Mouse (Mus musculus): ENCODE data around the gene Ssu2.

DNA sequence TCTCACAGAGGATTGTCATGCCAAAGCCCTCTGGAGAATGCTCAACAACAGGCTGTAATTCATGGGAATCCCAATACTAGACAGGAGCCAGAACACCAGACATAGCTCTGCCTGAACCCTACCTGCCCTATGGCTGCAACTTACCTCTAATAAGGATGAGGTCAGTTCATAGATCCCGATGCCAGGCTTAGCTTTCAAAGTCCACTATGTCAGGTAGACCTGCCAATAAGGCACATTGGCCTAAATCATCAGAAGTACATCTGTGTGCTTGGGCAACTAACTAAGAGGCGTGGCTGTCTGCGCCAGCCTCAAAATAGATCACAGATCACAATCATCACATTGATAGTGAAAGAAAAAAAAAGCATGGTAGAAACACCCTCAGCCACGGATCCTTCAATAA, 68.4 kb downstream of the Ssu2 start:
- TF ChIP-seq CTCF (IDR thresholded peaks at IDR 0.05) (no peak), POLR2A (IDR thresholded peaks at IDR 0.05; ENCODE audit: insufficient read depth, low read depth, low read length) (no peak)
